Mouse (Mus musculus) liver, postnatal 0 days (tissue): ENCODE results near the gene Il21. TPM values are rescaled to one million over a fixed set of nuclear protein-coding genes. Genes with fewer than 3 reads are reported as not detected.

ENCODE experiments used
- ATAC-seq: fragments of 200-750 bp; cut with Nextera tagmentation; 2 replicates; pipeline ENCODE4 v1.8.0; 2017; ENCODE audit warnings: mild to moderate bottlenecking, moderate library complexity
- DNase-seq: peaks from one replicate; pipeline ENCODE4 v3.0.0-alpha.2; 2016
- H3K27ac ChIP-seq: fragments of 300-500 bp; sonication (generic); 2 replicates; pipeline ENCODE4 v1.5.1; 2014; ENCODE audit warnings: antibody characterized with exemption, moderate library complexity, mild to moderate bottlenecking, low read depth
- H3K27me3 ChIP-seq: fragments of 300-500 bp; sonication (generic); 2 replicates; pipeline ENCODE4 v1.6.1; 2014; ENCODE audit warnings: low read length, control low read depth, mixed read lengths; ENCODE audit not compliant: insufficient read depth
- H3K36me3 ChIP-seq: fragments of 300-500 bp; sonication (generic); replicated peaks from 2 replicates; pipeline ENCODE4 v1.6.1; 2014; ENCODE audit warnings: mild to moderate bottlenecking, control low read depth, low read length, moderate library complexity, mixed read lengths; ENCODE audit not compliant: insufficient read depth
- H3K4me1 ChIP-seq: fragments of 300-500 bp; sonication (generic); 2 replicates; pipeline ENCODE4 v1.6.1; 2014; ENCODE audit warnings: antibody characterized with exemption, mild to moderate bottlenecking, control low read depth; ENCODE audit not compliant: insufficient read depth
- H3K4me2 ChIP-seq: fragments of 300-500 bp; sonication (generic); 2 replicates; pipeline ENCODE4 v1.6.1; 2014; ENCODE audit warnings: low read depth, mild to moderate bottlenecking, low read length, moderate library complexity, mixed read lengths
- H3K4me3 ChIP-seq: fragments of 300-500 bp; sonication (generic); 2 replicates; pipeline ENCODE4 v1.5.1; 2014; ENCODE audit warnings: low read depth, low read length
- H3K9ac ChIP-seq: fragments of 300-500 bp; sonication (generic); replicated peaks from 2 replicates; pipeline ENCODE4 v1.6.1; 2014; ENCODE audit warnings: mild to moderate bottlenecking, moderate library complexity
- H3K9me3 ChIP-seq: fragments of 300-500 bp; sonication (generic); 2 replicates; pipeline ENCODE4 v1.6.1; 2016; ENCODE audit warnings: mild to moderate bottlenecking, control low read depth, low read length, mixed read lengths
- CTCF ChIP-seq: sonication (generic); IDR thresholded peaks from 2 replicates; pipeline ENCODE4 v1.5.1; 2016; ENCODE audit warnings: antibody characterized with exemption, low read depth
- EP300 ChIP-seq: IDR thresholded peaks from 2 replicates; pipeline ENCODE4 v1.6.1; 2016; ENCODE audit warnings: antibody characterized with exemption, low read depth, mild to moderate bottlenecking
- WGBS: fragments of 180-500 bp; shearing (Covaris S2); extraction: QIAGEN DNeasy Blood & Tissue Kit; methylation state at CpG from one replicate; pipeline ENCODE4 v1.1.7; 2014; ENCODE audit not compliant: insufficient replicate concordance; 5-methylcytosine and 5-hydroxymethylcytosine counted together
- microRNA-seq: library from miRNA; unstranded; fragments of <30 nt; microRNA quantifications from one replicate; pipeline ENCODE4, GENCODE M21; 2016
- polyA plus RNA-seq: library from polyadenylated mRNA; unstranded; fragments of >200 nt; fragmentation: Nextera tagmentation; extraction: Ambion mirVana; gene quantifications from 2 replicates; pipeline ENCODE4 v1.2.1, GENCODE M21; 2015

Gene Il21
- polyA plus RNA-seq, 1 experiment from 2014 or later = not detected

- no peak overlapping the region for H3K4me2 ChIP-seq
- 35% methylated on average over 2 of the region's 2 CpGs for WGBS
- H3K27me3 ChIP-seq = no peaks in the 10 kb centered on the region
- no peak for ATAC-seq
- no peak overlapping the region for H3K27ac ChIP-seq
- TF ChIP-seq EP300 = no peak
- H3K36me3 ChIP-seq = no peaks in the 10 kb centered on the region
- no peaks in the 10 kb centered on the region for H3K4me1 ChIP-seq
- H3K9me3 ChIP-seq = no peaks in the 10 kb centered on the region
- H3K4me3 ChIP-seq = no peak overlapping the region
- no peak for DNase-seq
- no peak overlapping the region for H3K9ac ChIP-seq
These were observed 51.4 kb downstream of the Il21 start for GRCm38 (mm10) chr3:37181041-37181440.

GRCm38 (mm10) chr3:37180039-37180743, 52.2 kb downstream of the Il21 start:
- H3K4me2 ChIP-seq = no peak overlapping the region
- H3K27ac ChIP-seq = no peak overlapping the region
- H3K9me3 ChIP-seq = no peaks in the 10 kb centered on the region
- ATAC-seq (no peak), DNase-seq (peak; percentile 43)
- no peaks in the 10 kb centered on the region for H3K27me3 ChIP-seq
- no peaks in the 10 kb centered on the region for H3K4me1 ChIP-seq
- no peaks in the 10 kb centered on the region for H3K36me3 ChIP-seq
- H3K9ac ChIP-seq = no peak overlapping the region
- WGBS = 65% methylated on average over 12 of the region's 12 CpGs
- no peak overlapping the region for H3K4me3 ChIP-seq
- TF ChIP-seq CTCF = peak; percentile 67
- TF ChIP-seq EP300 = no peak

- Histone ChIP-seq H3K9me3 (no peaks in the 10 kb centered on the region), H3K9ac (no peak overlapping the region), H3K4me2 (no peak overlapping the region), H3K36me3 (no peaks in the 10 kb centered on the region), H3K27ac (no peak overlapping the region), H3K4me1 (no peaks in the 10 kb centered on the region), H3K4me3 (no peak overlapping the region), H3K27me3 (no peaks in the 10 kb centered on the region)
- no peak for ATAC-seq
- WGBS = 79% methylated on average over 9 of the region's 9 CpGs
- TF ChIP-seq CTCF = no peak
- TF ChIP-seq EP300 = no peak
- no peak for DNase-seq
These were observed 53.0 kb downstream of the Il21 start for GRCm38 (mm10) chr3:37179472-37179871.

GRCm38 (mm10) chr3:37174711-37175572, 57.5 kb downstream of the Il21 start:
- no peak overlapping the region for H3K4me3 ChIP-seq
- 53% methylated on average over 10 of the region's 10 CpGs for whole genome bisulfite sequencing
- H3K9me3 ChIP-seq = no peaks in the 10 kb centered on the region
- H3K27me3 ChIP-seq = no peaks in the 10 kb centered on the region
- H3K4me2 ChIP-seq = no peak overlapping the region
- no peaks in the 10 kb centered on the region for H3K4me1 ChIP-seq
- TF ChIP-seq EP300 (no peak), CTCF (no peak)
- ATAC-seq = no peak
- no peaks in the 10 kb centered on the region for H3K36me3 ChIP-seq
- no peak for DNase-seq
- no peak overlapping the region for H3K9ac ChIP-seq
- no peak overlapping the region for H3K27ac ChIP-seq

- TF ChIP-seq CTCF = no peak
- no peak for TF ChIP-seq EP300
- Histone ChIP-seq H3K36me3 (no peaks in the 10 kb centered on the region), H3K27ac (no peak overlapping the region), H3K27me3 (no peaks in the 10 kb centered on the region), H3K9me3 (no peaks in the 10 kb centered on the region), H3K4me3 (no peak overlapping the region), H3K9ac (no peak overlapping the region), H3K4me2 (no peak overlapping the region), H3K4me1 (no peaks in the 10 kb centered on the region)
- ATAC-seq = no peak
- DNase-seq = no peak
- WGBS = 44% methylated on average over 8 of the region's 8 CpGs
These were observed 59.2 kb downstream of the Il21 start for GRCm38 (mm10) chr3:37173285-37173684.

Small RNAs within 50 kb of the gene (microRNA-seq; reads per million reads assigned to microRNA genes)
- gene Gm24169 = not detected

Other genes with a start within 250 kb of the Il21 start
- gene Adad1, start 169.1 kb downstream of the Il21 start, polyA plus RNA-seq = 0.04 TPM in 1 of 2 replicates, not detected in the other
- gene Il2, start 106.7 kb downstream of the Il21 start, polyA plus RNA-seq = 0.13 TPM in 1 of 2 replicates, not detected in the other
- gene Bbs12, start 79.9 kb upstream of the Il21 start, polyA plus RNA-seq = 1.4 and 1.5 TPM in 2 replicates
- gene Cetn4, start 80.1 kb upstream of the Il21 start, polyA plus RNA-seq = 1.3 TPM in 2 replicates
- 0.26 and 0.29 TPM in 2 replicates for gene Fgf2, start 115.7 kb upstream of the Il21 start, polyA plus RNA-seq
- gene Spata5, start 187.3 kb upstream of the Il21 start, polyA plus RNA-seq = 10.1 and 13.8 TPM in 2 replicates
- 11.2 and 11.4 TPM in 2 replicates for gene Nudt6, start 187.6 kb upstream of the Il21 start, polyA plus RNA-seq